Mouse (Mus musculus) brain, embryonic 14.5 days (tissue): ENCODE measurements around the gene Pygb.

Experiments used
- CTCF ChIP-seq: fragments of 200-500 bp; IDR thresholded peaks from 2 replicates; pipeline ENCODE4 v1.5.1; 2012; ENCODE audit warnings: inconsistent platforms, mild to moderate bottlenecking, moderate library complexity, borderline replicate concordance; ENCODE audit not compliant: insufficient read depth, insufficient read length; ENCODE audit errors: extremely low read depth
- POLR2A ChIP-seq: fragments of 200-500 bp; IDR thresholded peaks from 2 replicates; pipeline ENCODE4 v1.6.1; 2012; ENCODE audit warnings: mild to moderate bottlenecking, inconsistent platforms, borderline replicate concordance; ENCODE audit not compliant: poor library complexity, insufficient read depth, insufficient read length, severe bottlenecking; ENCODE audit errors: extremely low read depth

DNA sequence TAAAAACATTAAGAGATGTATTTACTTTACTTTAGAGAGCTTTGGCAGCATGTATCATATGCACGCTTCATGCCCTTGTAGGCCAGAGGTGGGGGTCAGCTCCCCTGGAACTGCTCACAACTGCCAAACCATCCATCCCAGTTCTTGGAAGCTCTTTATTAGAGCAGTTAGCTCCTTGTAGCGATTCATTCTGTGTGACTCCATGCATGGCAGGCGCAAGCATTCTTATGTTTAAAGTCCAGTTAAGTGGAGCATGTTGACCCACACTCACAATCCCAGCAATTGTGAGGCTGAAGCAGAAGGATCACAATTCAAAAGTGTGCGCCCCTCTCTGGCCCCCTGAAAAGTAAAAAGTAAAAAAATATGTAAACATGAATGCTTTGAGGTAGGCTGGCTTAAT is 91.0 kb downstream of the Pygb start:
- TF ChIP-seq CTCF (no peak), POLR2A (no peak)
